Mouse (Mus musculus) retina, postnatal 1 day (tissue): ENCODE measurements at regions not wholly inside any gene's neighbourhood (a gene's known extent, or its start where the extent isn't known, plus 50 kb on each side); places are given as distances from the start of the nearest gene placed in this dataset.

Experiments
- DNase-seq: peaks from one replicate; pipeline ENCODE4 v3.0.0-alpha.2; 2012

DNA sequence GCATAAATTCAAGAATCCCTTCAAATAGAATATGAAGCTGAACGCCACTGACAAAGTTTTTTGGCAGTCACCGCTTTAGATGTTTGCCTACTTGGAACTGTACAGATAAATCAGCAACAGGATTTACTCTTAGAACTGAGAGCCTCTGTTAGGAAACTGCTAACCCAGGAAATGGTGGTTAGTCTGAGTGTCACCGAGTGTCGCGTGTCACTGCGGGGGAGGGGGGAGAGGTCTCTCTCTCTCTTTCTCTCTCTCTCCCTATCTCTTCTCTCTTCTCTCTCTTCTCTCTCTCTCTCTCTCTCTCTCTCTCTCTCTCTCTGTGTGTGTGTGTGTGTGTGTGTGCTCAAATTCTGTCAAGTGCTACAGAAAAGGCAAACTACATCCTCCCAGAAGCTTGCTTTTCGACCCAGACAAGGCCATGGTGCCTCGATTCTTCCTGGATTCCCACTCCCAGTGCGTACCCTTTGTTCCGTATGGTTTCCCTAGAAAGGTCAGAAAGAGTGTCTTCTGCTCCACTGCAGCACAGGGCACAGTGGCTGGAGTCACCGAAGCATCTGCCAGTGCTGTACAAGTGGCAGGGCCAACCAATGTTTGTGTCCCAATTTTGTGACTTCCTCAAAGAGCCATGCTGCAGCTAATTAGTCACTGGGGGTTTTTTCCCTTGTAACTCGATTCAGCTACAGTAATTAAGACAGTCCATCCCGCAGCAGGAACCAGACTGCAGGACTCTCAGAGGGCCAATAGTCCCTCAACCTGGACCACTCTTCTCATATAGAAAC lies 87.0 kb downstream of the Cog6 start:
- no peak for DNase-seq

DNA sequence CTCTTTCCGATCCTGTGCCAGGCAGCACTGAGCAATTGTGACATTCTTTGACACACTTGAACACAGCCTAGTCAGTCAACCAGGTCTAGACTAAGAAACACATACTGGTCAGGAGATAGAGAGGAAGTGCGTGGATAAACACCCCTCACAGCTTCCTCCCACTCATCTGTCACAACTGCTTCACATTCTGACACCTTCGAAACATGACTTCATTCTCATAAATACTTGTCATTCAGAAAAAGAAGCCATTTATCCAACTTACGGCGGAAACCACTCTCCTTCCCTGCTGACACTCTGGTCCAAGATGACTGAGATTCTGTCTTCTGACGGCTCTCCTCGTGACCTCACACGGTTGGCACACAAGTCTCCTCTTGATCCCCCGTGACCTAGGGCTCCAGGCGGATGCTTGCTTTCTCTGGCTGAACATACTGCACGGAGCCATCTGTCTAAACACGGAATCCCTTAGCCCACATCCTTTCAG lies 89.6 kb downstream of the Cog6 start:
- DNase-seq, result no peak

DNA sequence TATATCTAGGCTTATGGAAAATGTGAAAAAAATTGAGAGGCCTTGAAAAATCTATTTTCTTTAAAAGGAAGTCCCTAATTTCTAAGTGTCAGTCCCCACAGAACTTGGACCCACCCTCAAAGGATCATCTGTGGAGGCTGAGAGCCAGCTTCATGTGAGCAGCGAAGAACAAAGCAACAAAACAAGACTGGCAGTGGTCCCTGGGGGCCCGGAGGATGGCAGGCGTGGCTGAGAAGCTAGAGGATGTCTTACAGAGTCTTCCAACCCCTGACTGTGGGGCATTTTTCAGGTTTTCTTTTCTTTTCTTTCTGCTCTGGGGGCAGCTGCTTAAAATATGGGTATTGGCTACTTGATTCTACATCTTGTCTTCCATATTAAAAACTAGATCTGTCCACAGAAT lies 90.5 kb downstream of the Cog6 start:
- DNase-seq, result no peak

DNA sequence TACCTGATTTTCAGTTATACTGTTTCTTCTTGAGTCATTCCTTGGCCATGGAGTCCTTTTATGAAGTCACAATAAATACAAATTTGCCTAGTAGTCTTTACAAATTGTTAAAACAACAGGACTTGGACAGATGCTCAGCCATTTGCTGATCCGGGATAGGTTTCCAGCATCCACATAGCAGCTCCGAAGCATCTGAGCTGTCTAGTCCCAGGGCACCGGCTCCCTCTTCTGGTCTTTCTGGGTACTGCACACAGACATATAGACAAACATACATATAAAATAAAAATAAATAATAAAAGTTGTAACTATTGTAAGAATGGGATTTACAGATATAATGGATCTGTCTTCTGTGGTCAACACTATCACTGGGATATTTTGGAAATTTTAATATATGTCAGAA lies 91.8 kb downstream of the Cog6 start:
- peak; percentile 38 for DNase-seq

DNA sequence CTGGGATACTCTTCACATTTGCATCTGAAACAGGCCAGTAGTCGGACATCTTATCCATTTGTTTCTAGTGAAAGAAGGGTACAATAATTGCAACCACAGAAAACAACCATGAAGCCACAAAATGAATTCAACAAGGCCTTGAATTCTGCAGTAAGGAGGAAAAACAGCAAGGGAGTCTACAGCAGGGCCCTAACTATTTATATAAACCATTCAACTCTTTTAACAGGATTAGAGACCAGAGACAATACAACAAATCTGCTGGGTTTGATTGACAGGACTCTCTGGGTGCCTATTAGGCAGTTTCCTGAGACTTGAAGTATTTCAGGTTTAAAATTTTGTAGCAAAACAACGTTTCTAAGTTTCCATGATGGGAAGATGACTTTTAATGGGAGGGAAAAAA lies 92.4 kb downstream of the Cog6 start:
- DNase-seq, result no peak

DNA sequence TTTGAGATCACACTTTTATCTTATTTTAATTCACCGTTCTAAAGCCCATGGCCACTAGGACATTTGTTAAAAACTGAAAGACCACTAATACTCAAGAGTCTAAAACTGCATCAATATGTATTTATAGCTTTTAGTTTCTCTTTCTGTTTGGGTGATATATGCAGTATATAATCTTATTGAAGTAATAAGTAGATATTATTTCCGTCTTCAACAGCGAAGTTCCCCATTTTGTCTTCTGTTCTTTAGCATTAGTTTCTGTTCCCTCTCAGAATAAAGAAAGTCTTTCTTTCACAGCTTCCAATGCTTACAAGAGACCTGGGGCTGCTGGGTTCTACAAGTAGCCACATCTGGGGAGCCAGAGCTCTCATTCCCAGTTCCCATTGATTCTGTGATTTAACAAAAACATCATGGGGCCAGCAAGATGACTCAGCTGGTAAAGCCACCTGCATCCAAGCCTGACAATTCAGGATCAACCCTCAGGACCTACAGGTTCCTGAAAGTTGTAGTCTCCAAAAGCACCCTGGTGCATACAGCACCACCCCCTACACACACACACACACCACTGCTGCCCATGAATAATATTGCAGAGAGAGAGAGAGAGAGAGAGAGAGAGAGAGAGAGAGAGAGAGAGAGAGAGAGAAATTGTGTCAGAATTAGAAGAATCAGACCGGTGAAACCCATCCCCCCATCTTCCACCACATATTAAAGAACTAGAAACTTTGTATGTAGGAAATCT lies 93.0 kb downstream of the Cog6 start:
- no peak for DNase-seq

DNA sequence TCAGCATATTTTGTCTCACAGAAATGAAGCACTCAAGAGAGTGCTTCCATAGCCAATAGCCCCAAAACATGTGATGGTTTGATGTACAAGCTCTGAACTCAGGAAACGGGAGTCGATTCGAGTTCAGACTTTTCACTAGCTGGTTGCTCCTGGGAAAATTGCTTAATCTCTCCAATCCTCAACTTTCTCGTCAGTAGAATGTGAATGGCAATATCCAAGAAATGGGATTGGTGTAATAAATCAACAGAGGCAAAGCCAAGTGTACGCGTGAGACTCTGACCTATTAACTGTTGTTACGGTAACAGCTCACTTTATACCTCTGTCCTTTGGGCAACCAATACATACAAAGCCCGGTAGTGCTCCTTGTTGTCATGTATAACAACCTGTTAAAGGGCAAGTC lies 94.6 kb downstream of the Cog6 start:
- DNase-seq, result no peak

DNA sequence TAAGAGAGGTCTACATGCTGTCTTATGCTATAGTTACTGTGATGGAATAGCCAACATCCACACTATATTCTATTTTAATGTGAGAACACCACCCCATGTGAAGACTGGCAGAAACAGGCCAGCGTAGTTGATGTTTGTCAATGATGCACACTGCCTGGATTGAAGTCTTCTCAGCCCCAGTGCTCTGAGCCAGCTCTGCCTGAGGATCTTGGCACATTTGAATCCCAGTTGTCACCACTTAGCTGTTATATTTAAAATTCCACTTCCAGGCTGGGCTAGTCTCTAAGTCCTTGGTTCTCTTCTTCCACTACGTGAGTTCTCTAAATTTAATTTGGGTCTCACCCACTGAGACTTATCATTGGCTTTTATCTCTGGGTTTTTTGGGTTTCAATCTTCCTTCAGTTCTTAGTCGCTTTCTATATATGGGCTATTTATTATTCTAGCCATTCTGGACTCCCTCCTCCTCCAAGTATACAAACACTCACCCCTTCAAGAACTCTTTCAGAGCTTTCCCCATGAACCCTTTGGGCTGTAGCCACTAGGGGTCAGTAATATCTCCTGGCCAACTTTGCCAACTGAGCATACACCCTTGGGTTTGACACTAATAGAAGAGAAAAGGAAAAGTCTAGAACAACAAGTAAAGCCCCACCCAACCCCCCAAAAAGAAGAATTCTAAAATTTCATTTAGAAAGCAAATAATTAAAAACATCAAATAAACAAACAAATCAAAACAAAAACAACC lies 110.0 kb downstream of the Cog6 start:
- DNase-seq, result no peak

DNA sequence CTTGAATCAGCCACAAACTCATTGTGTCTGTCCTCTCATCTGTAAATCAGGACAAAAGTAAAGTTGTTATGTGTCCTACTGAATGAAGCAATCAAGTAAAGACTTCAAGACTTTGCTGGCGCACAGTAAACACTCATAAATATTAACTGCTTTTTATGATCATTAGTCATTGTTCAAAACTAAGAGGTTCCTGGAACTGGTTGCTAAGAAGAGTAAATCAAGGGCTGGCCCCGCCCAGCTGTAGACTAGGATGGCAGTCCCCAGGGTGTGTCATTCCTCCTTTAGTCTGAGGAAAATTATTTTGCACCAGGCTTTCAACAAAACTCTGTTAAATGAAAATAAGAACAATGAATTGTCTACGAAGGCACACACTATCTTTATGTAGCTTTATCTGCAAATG lies 113.0 kb downstream of the Cog6 start:
- DNase-seq, result no peak

DNA sequence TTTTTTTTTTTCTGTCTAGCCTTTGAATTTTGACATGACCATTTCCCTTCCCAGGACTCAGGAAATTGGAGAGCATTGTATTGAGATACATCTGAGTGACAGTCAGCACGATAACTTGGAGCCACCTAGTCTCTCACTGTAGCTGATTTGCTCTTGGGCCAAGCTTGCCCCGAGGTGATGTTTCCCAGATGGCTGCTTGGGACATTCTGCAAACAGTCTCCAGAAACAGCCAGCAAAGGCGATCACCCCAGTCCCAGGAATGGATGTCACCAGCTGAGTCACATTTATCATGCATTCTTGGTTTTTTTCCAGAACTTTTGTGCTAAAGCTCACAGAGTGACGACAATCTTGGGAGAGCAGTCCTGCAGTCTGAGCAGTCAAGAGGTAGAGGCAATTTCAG lies 119.4 kb downstream of the Cog6 start:
- DNase-seq, result no peak

DNA sequence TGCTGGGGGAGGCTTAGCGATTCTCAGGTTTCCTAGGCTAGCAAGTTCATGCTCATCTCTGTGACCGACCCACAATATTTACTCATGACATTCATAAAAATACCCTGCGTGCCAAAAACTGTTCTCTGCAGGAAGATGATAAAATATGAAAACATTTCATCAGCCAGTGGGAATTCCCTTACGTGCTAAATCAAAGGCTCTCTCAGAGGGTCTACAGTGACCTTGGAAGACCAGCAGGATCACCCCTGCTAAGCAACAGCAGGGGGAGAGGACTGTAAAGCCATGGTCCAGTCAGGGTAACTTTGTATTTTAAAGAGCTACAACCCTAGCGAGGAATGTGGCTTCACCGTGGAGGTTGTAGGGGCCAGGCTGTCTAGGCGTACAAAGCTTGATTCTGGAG lies 120.6 kb downstream of the Cog6 start:
- DNase-seq, result no peak

DNA sequence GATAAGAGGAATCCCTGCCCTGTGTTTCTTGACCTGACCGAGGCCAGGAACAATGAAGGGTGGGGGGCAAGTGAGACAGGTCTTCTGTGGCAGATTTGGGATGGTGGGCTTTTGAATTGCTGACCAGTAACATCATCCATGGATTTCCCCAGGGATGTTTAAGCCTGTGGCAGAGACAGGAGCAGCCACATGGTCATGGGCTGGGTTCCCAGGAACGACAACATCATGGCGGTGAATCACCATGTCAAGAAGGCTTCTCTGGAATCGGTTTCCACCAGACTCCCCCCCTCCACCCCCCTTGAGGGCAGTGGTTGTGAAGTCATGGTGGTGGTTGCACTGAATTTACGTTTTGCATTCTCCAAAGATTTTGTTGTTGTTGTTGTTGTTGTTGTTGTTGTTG lies 121.3 kb downstream of the Cog6 start:
- DNase-seq, result no peak

DNA sequence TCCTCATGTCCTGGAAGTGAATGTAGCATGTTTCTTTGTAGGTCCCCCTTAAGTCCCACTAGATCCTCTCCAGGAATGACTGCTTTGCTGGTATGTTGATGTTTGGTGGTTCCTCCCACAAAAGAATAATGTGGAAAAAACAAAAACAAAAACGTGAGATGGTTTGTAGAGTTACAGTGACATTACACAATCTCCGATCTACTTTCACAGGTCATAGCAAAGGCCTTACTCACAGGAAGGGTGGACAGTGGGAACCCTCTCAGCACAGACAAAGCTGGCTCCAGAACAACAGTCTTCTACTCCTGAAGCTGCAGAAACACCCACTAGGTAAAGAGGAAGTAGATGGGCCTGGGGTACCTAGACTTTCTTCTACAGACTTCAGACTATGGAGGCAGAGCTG lies 122.2 kb downstream of the Cog6 start:
- no peak for DNase-seq

DNA sequence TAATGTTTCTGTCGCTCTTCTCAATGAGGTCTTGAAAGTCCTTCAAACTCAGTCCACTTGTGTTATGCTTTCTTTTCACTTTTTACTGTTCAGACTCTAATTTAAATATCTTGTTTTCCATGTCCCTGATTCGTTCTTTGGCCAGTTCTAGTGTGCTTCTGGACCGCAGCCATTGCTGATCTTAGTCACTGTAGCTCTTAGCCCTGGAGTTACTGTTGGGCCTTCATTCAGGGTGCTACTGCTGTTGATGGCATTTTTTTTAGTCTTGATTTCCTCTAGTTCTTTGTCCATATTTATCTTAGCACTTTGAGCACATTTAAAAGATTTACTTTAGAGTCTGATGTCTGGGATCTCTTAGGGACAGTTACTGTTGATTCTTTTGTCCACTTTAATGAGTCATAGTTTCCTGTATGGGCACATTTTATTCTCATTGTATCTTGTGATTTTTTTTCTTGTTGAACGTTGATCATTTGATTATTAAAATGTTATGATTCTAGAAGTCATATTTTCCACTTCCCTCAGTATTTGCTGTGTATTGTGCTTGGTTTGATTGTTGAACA lies 127.8 kb downstream of the Cog6 start:
- DNase-seq, result no peak

DNA sequence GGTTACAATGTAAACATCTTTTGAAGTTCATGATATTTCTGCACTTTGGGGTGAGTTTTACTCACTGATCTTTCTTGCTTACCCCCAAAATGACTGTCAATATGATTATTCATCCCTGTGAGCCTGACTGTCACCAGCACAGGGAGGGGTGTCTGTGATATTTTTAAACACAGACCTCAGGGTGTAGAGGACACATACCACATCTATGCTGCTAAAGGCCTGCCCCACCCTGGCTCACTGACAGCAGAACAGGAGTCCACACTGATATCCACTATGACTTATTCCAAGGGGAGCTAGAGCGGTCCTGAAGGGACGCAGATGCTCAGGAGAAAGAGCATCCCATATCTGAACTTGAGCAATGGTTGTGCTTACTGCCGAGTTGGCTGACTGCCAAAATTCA lies 135.1 kb downstream of the Cog6 start:
- DNase-seq, result no peak

DNA sequence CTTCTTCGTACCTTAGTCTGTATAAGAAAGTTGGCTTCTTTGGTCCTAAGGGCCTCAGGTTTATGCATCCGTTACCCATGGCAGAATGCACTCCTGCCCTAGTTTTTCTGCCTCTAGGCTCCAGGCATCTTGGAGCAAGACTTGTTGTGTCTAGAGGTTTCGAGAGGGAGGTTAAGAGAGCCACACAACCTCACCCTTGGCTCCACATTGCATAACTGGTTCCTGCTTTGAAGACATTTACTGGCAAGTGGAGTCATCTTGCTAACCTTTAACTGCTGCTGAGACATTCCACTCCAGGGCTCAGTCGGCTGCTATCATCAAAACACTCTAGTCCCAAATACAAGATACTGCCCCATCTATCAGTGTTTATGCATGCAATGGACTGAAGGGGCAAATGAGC lies 135.9 kb downstream of the Cog6 start:
- no peak for DNase-seq

DNA sequence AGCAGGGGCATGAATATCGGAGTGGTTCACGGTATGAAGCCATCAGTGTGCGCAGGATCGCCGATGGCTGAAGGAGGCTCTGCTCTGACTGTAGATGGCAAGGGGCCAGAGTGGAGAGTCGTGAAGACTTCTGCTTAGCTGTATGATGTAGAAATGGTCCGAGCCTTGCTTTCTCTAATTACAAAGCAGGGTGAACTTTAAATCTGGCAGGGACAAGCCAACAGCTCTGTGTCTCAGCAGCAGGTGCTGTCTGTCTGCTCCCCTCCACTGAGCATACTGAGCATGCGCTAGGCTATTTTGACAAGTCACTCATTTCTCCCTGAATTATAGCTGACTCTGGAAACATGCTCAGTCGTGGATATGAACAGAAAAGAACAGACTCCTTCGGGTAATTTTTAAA lies 137.3 kb downstream of the Cog6 start:
- DNase-seq, result no peak

DNA sequence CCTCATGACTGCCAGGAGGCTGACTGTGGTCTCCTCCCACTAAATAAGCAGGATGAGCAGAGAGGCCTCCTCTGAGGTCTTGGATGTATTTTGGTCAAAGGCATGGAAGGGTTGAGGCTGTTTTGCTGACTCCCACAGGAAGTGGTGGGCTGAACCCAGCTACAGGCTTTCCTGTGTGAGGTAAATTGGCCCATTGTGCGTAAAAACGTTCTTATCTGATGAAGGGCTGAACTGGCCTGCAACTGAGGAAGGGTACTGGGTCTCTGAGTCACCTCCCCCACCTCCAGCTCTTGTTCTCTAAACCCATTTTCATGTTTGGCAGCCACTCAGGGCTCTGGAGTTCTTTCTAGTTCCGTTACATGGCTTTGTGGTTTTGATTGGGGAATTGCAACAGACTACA lies 138.7 kb downstream of the Cog6 start:
- DNase-seq, result no peak

DNA sequence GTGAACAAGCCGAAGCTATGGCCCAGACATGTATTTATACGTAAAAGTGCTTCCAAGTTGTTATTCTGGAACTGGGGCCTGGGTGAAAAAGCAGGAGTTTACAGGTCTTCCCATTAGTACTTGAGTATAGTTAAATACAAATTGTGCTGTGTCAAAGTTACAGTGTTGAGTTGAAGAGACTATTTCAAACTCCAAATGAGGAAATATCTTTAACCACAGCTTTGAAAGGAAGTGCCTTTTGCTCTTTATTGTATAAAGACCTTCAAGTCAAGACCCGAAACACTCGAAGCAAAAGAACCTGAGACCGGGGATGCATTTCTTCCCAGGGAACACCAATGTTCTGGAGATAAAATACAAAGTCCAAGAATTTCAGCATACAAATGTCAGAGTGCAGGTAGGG lies 144.8 kb downstream of the Cog6 start:
- no peak for DNase-seq

DNA sequence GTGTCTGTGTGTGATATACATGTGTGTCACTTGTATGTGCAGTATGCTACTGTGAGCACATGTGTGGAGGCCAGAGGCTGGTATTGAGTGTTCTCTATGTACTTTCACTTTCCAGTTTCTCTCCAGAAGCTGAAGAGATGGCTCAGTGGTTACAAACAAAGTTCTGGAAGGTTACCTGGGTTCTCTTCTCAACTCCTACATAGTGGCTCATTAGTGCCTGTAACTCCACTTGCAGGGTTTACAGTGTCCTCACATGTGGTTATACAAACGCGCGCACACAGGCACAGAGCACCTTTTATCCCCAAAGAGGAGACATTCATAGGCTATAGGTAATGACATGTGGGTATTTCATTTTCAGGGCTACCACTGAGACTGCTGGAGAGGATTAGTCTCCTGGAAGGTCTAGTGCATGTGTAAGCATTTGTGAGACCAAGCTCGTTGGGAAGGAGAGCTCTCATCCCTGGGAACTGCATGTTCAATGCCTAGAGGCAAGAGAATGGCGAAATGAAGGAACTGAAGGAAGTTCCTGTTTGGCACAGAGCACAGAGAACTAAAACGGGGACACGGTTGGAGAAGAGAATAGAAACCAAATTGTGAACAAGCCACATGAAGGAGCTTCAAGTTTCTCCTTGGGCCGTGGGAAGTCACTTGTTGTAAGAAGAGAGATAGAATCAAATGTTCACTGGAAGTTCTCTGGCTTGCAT lies 153.7 kb downstream of the Cog6 start:
- DNase-seq, result no peak

DNA sequence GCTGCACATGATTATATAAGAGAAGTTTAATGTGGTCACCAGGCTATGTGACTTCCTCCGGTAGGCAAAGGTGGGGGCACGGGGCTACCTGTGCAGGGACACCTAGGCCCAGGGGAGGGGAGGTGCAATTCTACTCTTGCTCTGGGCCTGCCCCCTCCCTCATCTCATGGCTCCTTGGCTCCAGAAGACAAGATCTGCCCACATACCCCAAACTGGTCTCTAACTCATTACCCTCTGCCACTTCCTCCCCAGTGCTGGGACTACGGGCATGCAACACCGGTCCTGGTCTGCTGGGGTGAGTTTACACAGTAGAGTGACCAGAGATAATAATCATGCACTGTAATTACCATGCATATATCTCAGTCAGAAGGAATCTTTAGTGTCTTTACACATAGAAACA lies 155.0 kb downstream of the Cog6 start:
- DNase-seq, result no peak

DNA sequence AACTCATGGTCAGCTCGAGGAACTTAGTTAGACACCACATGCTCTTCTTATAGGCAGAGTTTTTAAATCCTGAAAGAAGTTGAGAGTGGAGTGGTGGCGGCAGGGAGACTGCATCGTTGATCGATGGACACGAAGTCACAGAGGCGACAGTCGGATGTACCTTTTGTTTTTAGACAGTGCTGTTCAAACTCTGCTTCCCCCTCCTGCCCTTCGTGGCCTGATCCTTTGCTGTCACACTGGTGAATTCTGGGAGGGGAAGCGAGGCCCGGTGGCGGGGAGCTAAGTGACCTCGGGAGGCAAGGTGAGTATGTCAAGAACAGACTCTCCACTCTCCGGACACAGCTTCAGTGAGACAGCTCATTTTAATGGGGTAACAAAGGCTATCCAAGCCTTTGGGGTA lies 155.5 kb downstream of the Cog6 start:
- no peak for DNase-seq

DNA sequence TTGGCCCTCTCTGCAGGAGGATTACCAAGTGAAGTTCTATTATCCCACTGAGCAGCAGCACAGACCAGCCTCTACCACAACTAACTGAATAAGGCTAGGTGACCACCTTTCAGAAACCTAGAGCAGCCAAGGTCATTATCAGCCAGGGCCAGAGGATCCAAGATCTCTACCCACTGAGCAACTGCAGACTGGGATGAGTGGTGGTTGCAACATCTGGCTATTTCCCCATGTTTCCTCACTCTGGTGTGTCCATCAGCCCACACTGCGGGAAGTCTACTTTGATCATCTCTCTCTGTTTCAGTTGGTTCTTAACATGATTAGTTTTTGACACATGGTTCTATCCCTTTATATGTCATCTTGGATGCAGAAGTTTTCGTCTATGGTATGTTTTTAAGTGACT lies 157.2 kb downstream of the Cog6 start:
- DNase-seq, result no peak
